Mouse (Mus musculus) ES-Bruce4 (cell line): ENCODE results near the gene Lrrn4cl.

Experiments used
- CTCF ChIP-seq: IDR thresholded peaks from one replicate; pipeline ENCODE4 v1.8.1; 2011; ENCODE audit warnings: low read depth, low read length
- EP300 ChIP-seq: IDR thresholded peaks from 2 replicates; pipeline ENCODE4 v1.6.1; 2011; ENCODE audit warnings: low read depth, low read length; ENCODE audit not compliant: insufficient read depth
- POLR2A ChIP-seq: IDR thresholded peaks from one replicate; pipeline ENCODE4 v1.8.1; 2011; ENCODE audit warnings: low read length; ENCODE audit not compliant: insufficient read depth

GRCm38 (mm10) chr19:8870838-8871237 is 20.3 kb downstream of the Lrrn4cl start:
- TF ChIP-seq EP300 (no peak), POLR2A (no peak), CTCF (no peak)
